Mouse (Mus musculus) heart, embryonic 10.5 days (tissue): ENCODE measurements at regions not wholly inside any gene's neighbourhood (a gene's known extent, or its start where the extent isn't known, plus 50 kb on each side); places are given as distances from the start of the nearest gene placed in this dataset.

Experiments used
- DNase-seq: peaks from one replicate; pipeline ENCODE4 v3.0.0-alpha.2; 2017; ENCODE audit warnings: low spot score
- H3K27ac ChIP-seq: fragments of 300-500 bp; sonication (generic); 2 replicates; pipeline ENCODE4 v1.5.1; 2016; ENCODE audit warnings: mild to moderate bottlenecking
- H3K27me3 ChIP-seq: fragments of 300-500 bp; sonication (generic); 2 replicates; pipeline ENCODE4 v1.6.1; 2016; ENCODE audit warnings: mild to moderate bottlenecking; ENCODE audit not compliant: poor library complexity, insufficient read depth, severe bottlenecking
- H3K36me3 ChIP-seq: fragments of 300-500 bp; sonication (generic); 2 replicates; pipeline ENCODE4 v1.6.1; 2016; ENCODE audit warnings: mild to moderate bottlenecking, moderate library complexity
- H3K4me1 ChIP-seq: fragments of 300-500 bp; sonication (generic); 2 replicates; pipeline ENCODE4 v1.6.1; 2016; ENCODE audit warnings: mild to moderate bottlenecking
- H3K4me3 ChIP-seq: fragments of 300-500 bp; sonication (generic); 2 replicates; pipeline ENCODE4 v1.5.1; 2016; ENCODE audit warnings: mild to moderate bottlenecking, moderate library complexity
- H3K9me3 ChIP-seq: fragments of 300-500 bp; sonication (generic); 2 replicates; pipeline ENCODE4 v1.6.1; 2016; ENCODE audit warnings: mild to moderate bottlenecking, moderate library complexity
- WGBS: fragments of 180-500 bp; shearing (Covaris S2); methylation state at CpG from one replicate; pipeline ENCODE4 v1.1.7; 2016; 5-methylcytosine and 5-hydroxymethylcytosine counted together

- no peak for DNase-seq
- H3K4me1 ChIP-seq = peaks cover 15% of the 10 kb centered on the region
- no peak overlapping the region for H3K4me3 ChIP-seq
- H3K27me3 ChIP-seq = no peaks in the 10 kb centered on the region
- H3K36me3 ChIP-seq = no peaks in the 10 kb centered on the region
- H3K27ac ChIP-seq = no peak overlapping the region
- H3K9me3 ChIP-seq = no peaks in the 10 kb centered on the region
- WGBS = 45% methylated on average over 9 of the region's 9 CpGs
Observed at GRCm38 (mm10) chr8:36009565-36009964, 244.0 kb downstream of the Gm19410 start.

- no peak overlapping the region for H3K4me3 ChIP-seq
- H3K9me3 ChIP-seq = no peaks in the 10 kb centered on the region
- peak overlapping the region; percentile 17; the same call in 1 of the 2 replicates for H3K27ac ChIP-seq
- peaks cover 15% of the 10 kb centered on the region for H3K4me1 ChIP-seq
- WGBS = 44% methylated on average over 11 of the region's 11 CpGs
- H3K36me3 ChIP-seq = no peaks in the 10 kb centered on the region
- DNase-seq = no peak
- H3K27me3 ChIP-seq = no peaks in the 10 kb centered on the region
Observed at GRCm38 (mm10) chr8:36010446-36011217, 245.0 kb downstream of the Gm19410 start.

- no peak overlapping the region for H3K27ac ChIP-seq
- WGBS = 83% methylated on average over 8 of the region's 8 CpGs
- no peaks in the 10 kb centered on the region for H3K9me3 ChIP-seq
- peaks cover 7% of the 10 kb centered on the region; the same call in 1 of the 2 replicates for H3K4me1 ChIP-seq
- H3K27me3 ChIP-seq = no peaks in the 10 kb centered on the region
- no peak overlapping the region for H3K4me3 ChIP-seq
- no peak for DNase-seq
- no peaks in the 10 kb centered on the region for H3K36me3 ChIP-seq
Observed at GRCm38 (mm10) chr8:36014862-36015261, 249.3 kb downstream of the Gm19410 start.

DNA sequence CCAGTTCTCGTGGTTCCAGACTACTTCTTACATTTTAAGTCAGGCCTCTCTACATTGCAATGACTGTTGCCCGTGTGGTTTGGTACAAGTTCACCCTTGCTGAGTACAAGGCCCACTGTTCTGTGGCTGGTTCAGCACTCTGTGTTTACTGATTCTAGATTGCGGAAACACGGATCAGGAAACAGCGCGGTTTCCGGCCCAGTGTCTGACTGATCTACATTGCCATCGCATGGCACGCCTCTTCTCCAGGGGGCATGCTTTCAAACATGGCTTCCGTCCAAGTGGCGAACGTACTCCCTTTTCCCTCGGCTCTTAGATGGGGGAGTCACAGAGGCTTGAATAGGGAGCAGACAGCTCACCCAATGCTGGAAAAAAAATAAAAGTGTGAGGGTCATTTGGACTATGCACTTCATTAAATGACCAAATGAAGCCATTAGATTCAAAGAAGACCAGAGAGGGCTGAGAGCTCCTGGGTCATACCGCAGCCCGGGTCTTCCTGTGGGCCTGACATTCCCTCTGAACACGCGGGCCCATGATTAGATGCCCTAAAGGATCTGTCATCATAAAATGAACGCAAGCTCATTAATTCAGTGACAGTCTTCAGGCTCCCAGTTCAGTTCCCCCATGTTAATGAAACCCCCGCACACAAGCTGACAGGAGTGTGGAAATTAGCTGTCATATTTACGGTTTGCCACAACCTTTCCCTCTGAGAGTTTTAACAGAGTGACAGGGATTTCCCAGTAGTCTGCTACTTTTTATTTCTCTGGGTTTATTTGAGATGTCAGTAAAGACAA, 250.9 kb downstream of the Gm19410 start:
- Histone ChIP-seq H3K27me3 (no peaks in the 10 kb centered on the region), H3K27ac (no peak overlapping the region), H3K9me3 (no peaks in the 10 kb centered on the region), H3K4me1 (no peaks in the 10 kb centered on the region), H3K4me3 (no peak overlapping the region), H3K36me3 (no peaks in the 10 kb centered on the region)
- WGBS = 88% methylated on average over 20 of the region's 20 CpGs
- no peak for DNase-seq

GRCm38 (mm10) chr8:36018993-36019753, 253.6 kb downstream of the Gm19410 start:
- WGBS = 79% methylated on average over 15 of the region's 15 CpGs
- H3K4me1 ChIP-seq = no peaks in the 10 kb centered on the region
- no peak overlapping the region for H3K27ac ChIP-seq
- H3K9me3 ChIP-seq = no peaks in the 10 kb centered on the region
- no peaks in the 10 kb centered on the region for H3K27me3 ChIP-seq
- no peaks in the 10 kb centered on the region for H3K36me3 ChIP-seq
- DNase-seq = no peak
- no peak overlapping the region for H3K4me3 ChIP-seq

DNA sequence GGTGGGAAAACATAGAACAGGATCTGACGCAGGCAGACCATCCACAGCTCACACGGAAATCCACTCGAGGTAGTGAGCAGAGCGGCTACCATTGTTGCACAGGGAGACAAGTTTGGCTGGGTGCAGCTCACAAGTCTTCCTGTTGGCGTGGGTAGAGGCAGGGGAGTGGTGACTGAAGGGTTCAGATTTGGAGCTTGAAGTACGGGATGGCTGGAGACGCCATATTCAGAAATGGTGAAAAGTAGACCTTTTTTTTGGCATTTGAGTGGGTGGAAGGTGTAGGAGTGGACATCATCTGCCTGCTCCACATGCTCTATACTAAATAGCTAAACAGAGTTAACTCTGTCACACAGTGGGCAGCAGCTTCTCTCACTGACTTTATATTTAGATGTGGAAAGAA, 254.3 kb downstream of the Gm19410 start:
- Histone ChIP-seq H3K9me3 (no peaks in the 10 kb centered on the region), H3K4me3 (no peak overlapping the region), H3K27me3 (no peaks in the 10 kb centered on the region), H3K4me1 (no peaks in the 10 kb centered on the region), H3K36me3 (no peaks in the 10 kb centered on the region), H3K27ac (no peak overlapping the region)
- DNase-seq = no peak
- 87% methylated on average over 7 of the region's 7 CpGs for WGBS

- Histone ChIP-seq H3K9me3 (no peaks in the 10 kb centered on the region), H3K4me3 (no peak overlapping the region), H3K27me3 (no peaks in the 10 kb centered on the region), H3K27ac (no peak overlapping the region), H3K4me1 (peaks cover 14% of the 10 kb centered on the region; the same call in 1 of the 2 replicates), H3K36me3 (no peaks in the 10 kb centered on the region)
- 83% methylated on average over 11 of the region's 11 CpGs for WGBS
- DNase-seq = no peak
Observed at GRCm38 (mm10) chr8:36027586-36027985, 262.0 kb downstream of the Gm19410 start.

DNA sequence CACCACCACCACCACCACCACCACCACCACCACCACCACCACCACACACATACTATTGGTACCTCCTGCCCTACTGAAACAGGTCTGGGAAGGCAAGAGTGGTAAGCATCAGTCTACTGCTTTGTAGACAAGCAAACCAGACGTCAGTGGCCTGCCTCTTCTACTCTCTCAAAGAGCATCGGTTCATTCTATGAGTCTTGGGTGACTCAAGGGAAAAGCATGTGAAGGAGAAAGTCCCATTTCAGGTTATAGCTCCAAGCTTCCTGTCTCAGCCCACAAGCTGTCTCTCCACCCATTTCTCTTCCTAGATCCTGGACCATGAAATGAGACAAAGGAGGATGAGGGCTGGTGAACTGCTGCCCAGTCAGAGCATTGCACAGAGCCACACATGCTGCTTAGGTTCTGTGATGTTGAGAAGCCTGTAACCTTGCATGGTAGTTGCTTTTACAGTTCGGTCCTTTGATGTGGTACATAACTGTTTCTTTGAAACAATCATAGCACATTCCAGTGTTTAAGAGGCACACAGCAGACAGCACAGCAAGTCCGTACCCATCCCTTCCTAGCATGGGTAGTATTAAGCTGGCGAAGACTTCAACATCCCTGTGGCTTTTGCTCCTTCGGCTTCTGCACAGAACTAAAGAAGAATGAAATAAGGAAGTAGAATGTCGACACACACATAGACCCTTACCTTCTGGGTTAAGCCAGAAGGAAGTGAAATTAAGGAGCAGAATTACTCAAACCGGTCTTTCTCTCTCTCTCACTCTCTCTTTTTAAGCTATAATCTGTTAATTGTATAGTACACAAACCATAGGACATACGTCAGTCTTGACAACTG, 262.7 kb downstream of the Gm19410 start:
- no peaks in the 10 kb centered on the region for H3K36me3 ChIP-seq
- no peak for DNase-seq
- peaks cover 14% of the 10 kb centered on the region; the same call in 1 of the 2 replicates for H3K4me1 ChIP-seq
- no peak overlapping the region for H3K4me3 ChIP-seq
- no peaks in the 10 kb centered on the region for H3K9me3 ChIP-seq
- no peaks in the 10 kb centered on the region for H3K27me3 ChIP-seq
- no peak overlapping the region for H3K27ac ChIP-seq
- WGBS = 85% methylated on average over 9 of the region's 9 CpGs

DNA sequence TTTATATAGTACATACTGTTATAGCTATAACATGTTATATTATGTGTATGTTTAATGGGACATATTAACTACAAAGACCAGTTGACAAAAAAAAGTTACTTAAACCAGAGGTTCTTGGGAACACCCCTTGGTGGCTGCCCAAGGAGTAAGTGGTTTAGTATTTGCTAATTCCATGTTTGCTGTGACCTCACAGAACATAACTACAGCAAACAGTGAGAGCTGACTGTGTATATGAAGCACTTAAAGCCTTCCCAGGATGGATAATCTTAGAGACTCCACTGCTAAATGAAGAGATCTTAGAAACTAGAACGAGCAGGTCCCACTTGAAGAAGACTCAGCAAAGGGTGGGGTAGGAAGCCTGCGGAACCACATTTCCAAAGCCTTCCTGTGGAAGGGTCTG, 263.9 kb downstream of the Gm19410 start:
- Histone ChIP-seq H3K4me3 (no peak overlapping the region), H3K4me1 (peaks cover 14% of the 10 kb centered on the region; the same call in 1 of the 2 replicates), H3K9me3 (no peaks in the 10 kb centered on the region), H3K27me3 (no peaks in the 10 kb centered on the region), H3K27ac (no peak overlapping the region), H3K36me3 (no peaks in the 10 kb centered on the region)
- no peak for DNase-seq
- WGBS = 75% methylated on average over 2 of the region's 2 CpGs

GRCm38 (mm10) chr8:36030237-36030636, 264.6 kb downstream of the Gm19410 start:
- H3K9me3 ChIP-seq = no peaks in the 10 kb centered on the region
- no peaks in the 10 kb centered on the region for H3K27me3 ChIP-seq
- H3K27ac ChIP-seq = no peak overlapping the region
- H3K4me1 ChIP-seq = peaks cover 14% of the 10 kb centered on the region; the same call in 1 of the 2 replicates
- WGBS = 60% methylated on average over 3 of the region's 3 CpGs
- no peak for DNase-seq
- H3K4me3 ChIP-seq = no peak overlapping the region
- no peaks in the 10 kb centered on the region for H3K36me3 ChIP-seq

DNA sequence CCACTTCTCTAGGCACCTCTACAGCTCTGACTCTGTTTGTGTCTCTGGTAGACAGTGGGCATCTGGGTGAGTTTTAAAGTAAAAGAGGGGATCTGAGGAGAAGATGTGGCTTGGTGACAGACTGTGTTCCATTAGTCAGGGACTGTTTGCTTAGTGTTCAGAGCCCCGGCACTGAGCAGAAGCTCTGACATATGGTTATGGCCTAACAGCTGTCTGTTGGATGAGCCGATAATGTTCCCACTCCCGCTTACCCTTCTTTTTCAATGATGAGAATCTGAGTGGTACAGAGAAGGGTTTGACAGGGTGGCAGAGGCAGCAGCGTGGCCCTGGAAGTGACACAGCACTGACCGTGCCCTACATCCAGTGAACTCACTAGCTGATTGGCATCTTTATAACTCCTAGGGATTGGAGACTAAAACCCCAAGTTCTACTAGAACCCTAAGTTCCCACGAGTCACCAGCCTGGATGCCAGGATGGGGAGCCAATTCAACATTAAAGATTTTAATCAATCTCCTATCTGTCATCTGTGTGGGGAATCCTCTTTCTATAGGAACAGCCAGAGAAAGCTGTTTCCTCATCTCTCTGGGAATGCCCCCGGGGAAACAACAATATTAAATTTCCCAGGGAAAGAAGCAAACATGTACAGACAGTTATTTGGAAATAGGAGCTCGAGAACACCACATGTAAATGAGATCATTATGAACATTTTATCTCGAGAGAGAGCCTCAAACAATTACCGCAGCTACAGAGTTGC, 266.6 kb downstream of the Gm19410 start:
- no peaks in the 10 kb centered on the region for H3K36me3 ChIP-seq
- no peak for DNase-seq
- no peaks in the 10 kb centered on the region for H3K27me3 ChIP-seq
- H3K9me3 ChIP-seq = no peaks in the 10 kb centered on the region
- peaks cover 16% of the 10 kb centered on the region; the same call in 1 of the 2 replicates for H3K4me1 ChIP-seq
- H3K27ac ChIP-seq = no peak overlapping the region
- no peak overlapping the region for H3K4me3 ChIP-seq
- WGBS = 83% methylated on average over 10 of the region's 10 CpGs
